Mouse (Mus musculus) midbrain, embryonic 15.5 days (tissue): ENCODE measurements at regions not wholly inside any gene's neighbourhood (a gene's known extent, or its start where the extent isn't known, plus 50 kb on each side); places are given as distances from the start of the nearest gene placed in this dataset.

Source experiments
- ATAC-seq: fragments of 200-750 bp; cut with Nextera tagmentation; replicated peaks from 2 replicates; pipeline ENCODE4 v1.8.0; 2017; ENCODE audit warnings: moderate TSS enrichment
- H3K27ac ChIP-seq: fragments of 300-500 bp; sonication (generic); 2 replicates; pipeline ENCODE4 v1.5.1; 2015; ENCODE audit warnings: mild to moderate bottlenecking, inconsistent platforms
- H3K27me3 ChIP-seq: fragments of 300-500 bp; sonication (generic); replicated peaks from 2 replicates; pipeline ENCODE4 v1.6.1; 2015; ENCODE audit warnings: inconsistent platforms
- H3K36me3 ChIP-seq: fragments of 300-500 bp; sonication (generic); replicated peaks from 2 replicates; pipeline ENCODE4 v1.6.1; 2015; ENCODE audit warnings: inconsistent platforms
- H3K4me1 ChIP-seq: fragments of 300-500 bp; sonication (generic); 2 replicates; pipeline ENCODE4 v1.6.1; 2015; ENCODE audit warnings: inconsistent platforms
- H3K4me2 ChIP-seq: fragments of 300-500 bp; sonication (generic); 2 replicates; pipeline ENCODE4 v1.6.1; 2015; ENCODE audit warnings: inconsistent platforms, mild to moderate bottlenecking, moderate library complexity
- H3K4me3 ChIP-seq: fragments of 300-500 bp; sonication (generic); 2 replicates; pipeline ENCODE4 v1.5.1; 2015; ENCODE audit warnings: mild to moderate bottlenecking, inconsistent platforms
- H3K9ac ChIP-seq: fragments of 300-500 bp; sonication (generic); 2 replicates; pipeline ENCODE4 v1.6.1; 2015; ENCODE audit warnings: mild to moderate bottlenecking, inconsistent platforms
- H3K9me3 ChIP-seq: fragments of 300-500 bp; sonication (generic); 2 replicates; pipeline ENCODE4 v1.6.1; 2016; ENCODE audit warnings: inconsistent platforms
- WGBS: fragments of 180-500 bp; shearing (Covaris S2); methylation state at CpG from one replicate; pipeline ENCODE4 v1.1.7; 2015; ENCODE audit warnings: mixed read lengths; 5-methylcytosine and 5-hydroxymethylcytosine counted together

DNA sequence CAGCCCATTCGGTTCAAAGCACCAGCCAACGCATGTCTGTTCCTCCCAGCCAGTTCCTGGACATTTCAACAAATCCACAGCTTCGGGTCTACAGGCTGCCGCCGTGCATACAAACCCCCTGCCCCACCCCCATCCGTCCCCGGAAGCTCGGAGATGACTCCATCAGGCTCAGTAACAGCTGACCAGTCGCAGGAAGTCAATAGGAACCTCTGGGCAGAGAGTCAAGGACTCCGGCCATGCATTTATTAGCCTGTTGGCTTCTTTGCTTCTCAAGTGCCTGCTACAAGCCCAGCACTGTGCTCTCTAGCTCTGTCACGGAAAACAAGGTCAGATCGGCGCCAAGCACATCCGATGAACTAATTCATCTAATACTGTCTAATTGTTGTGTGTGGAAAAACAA, 80.4 kb upstream of the Tmem132d start:
- no peaks in the 10 kb centered on the region for H3K36me3 ChIP-seq
- no peaks in the 10 kb centered on the region; the same call in 1 of the 2 replicates for H3K9me3 ChIP-seq
- no peak overlapping the region for H3K4me2 ChIP-seq
- WGBS, result 63% methylated on average over 14 of the region's 14 CpGs
- H3K4me1 ChIP-seq, result no peaks in the 10 kb centered on the region
- no peak overlapping the region for H3K4me3 ChIP-seq
- ATAC-seq, result 0 out of 2 replicates have a peak, but pooled peaks have one; percentile 20
- H3K27ac ChIP-seq, result no peak overlapping the region
- H3K9ac ChIP-seq, result no peak overlapping the region
- no peaks in the 10 kb centered on the region for H3K27me3 ChIP-seq

- ATAC-seq, result no peak
- Histone ChIP-seq H3K9me3 (no peaks in the 10 kb centered on the region; the same call in 1 of the 2 replicates), H3K27ac (no peak overlapping the region), H3K36me3 (no peaks in the 10 kb centered on the region), H3K9ac (no peak overlapping the region), H3K4me1 (no peaks in the 10 kb centered on the region), H3K27me3 (no peaks in the 10 kb centered on the region), H3K4me2 (no peak overlapping the region), H3K4me3 (no peak overlapping the region)
- WGBS, result 91% methylated on average over 9 of the region's 9 CpGs
Measured at GRCm38 (mm10) chr5:128512606-128513005, 79.7 kb upstream of the Tmem132d start.

DNA sequence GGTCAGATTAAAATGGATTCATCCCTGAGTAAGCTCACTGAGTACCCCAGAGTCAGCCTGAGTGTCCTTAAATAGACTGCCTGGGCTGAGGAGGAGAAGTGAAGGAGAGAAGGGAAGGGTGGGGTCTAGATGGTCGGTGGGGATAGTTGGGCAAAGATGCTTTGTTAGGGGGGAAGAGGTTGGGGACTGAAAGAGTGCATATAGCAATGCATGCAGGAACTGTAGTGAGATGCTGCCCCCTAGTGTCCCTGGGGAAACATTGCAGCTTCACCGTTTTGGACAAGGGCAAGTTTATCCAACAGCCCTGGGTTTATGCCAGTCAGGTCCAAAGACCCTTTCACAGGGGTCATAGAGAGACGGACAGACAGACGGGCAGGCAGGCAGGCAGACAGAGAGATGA, 71.6 kb upstream of the Tmem132d start:
- no peak for ATAC-seq
- 0 out of 2 replicates have a peak, but pooled peaks cover 3% of the 10 kb centered on the region for H3K27me3 ChIP-seq
- no peak overlapping the region for H3K9ac ChIP-seq
- H3K4me3 ChIP-seq, result no peak overlapping the region
- no peaks in the 10 kb centered on the region for H3K9me3 ChIP-seq
- no peaks in the 10 kb centered on the region for H3K4me1 ChIP-seq
- WGBS, result 3% methylated on average over 4 of the region's 4 CpGs
- no peaks in the 10 kb centered on the region for H3K36me3 ChIP-seq
- no peak overlapping the region for H3K4me2 ChIP-seq
- no peak overlapping the region for H3K27ac ChIP-seq

GRCm38 (mm10) chr5:128499488-128499887, 66.6 kb upstream of the Tmem132d start:
- Histone ChIP-seq H3K4me1 (no peaks in the 10 kb centered on the region), H3K27me3 (no peaks in the 10 kb centered on the region), H3K27ac (no peak overlapping the region), H3K9me3 (no peaks in the 10 kb centered on the region), H3K4me3 (no peak overlapping the region), H3K9ac (no peak overlapping the region), H3K4me2 (no peak overlapping the region), H3K36me3 (no peaks in the 10 kb centered on the region)
- WGBS, result 54% methylated on average over 9 of the region's 9 CpGs
- no peak for ATAC-seq

GRCm38 (mm10) chr5:128499033-128499432, 66.2 kb upstream of the Tmem132d start:
- H3K36me3 ChIP-seq, result no peaks in the 10 kb centered on the region
- no peaks in the 10 kb centered on the region for H3K27me3 ChIP-seq
- no peak overlapping the region for H3K27ac ChIP-seq
- H3K9me3 ChIP-seq, result no peaks in the 10 kb centered on the region
- no peaks in the 10 kb centered on the region for H3K4me1 ChIP-seq
- WGBS, result 48% methylated on average over 5 of the region's 5 CpGs
- no peak overlapping the region for H3K9ac ChIP-seq
- no peak for ATAC-seq
- no peak overlapping the region for H3K4me3 ChIP-seq
- no peak overlapping the region for H3K4me2 ChIP-seq

DNA sequence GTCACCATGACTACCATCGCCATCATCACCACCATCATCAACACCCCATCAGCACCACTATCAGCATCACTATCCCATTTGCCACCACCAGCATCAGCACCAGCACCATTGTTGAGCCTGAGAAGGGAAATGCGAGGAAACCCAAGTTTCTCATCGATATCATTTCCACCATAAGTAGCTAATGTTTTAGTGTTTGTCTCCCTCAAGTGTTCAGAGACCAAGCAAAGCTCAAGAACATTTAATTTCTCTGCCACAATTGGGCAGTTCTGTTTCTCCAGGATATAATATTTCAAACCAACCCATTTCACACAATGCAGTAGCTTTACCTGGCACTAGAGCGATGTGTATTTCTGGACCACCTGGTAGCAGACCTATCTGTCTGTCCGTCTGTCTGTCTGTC, 59.7 kb upstream of the Tmem132d start:
- Histone ChIP-seq H3K27ac (no peak overlapping the region), H3K4me3 (no peak overlapping the region), H3K9ac (no peak overlapping the region), H3K4me1 (no peaks in the 10 kb centered on the region), H3K9me3 (no peaks in the 10 kb centered on the region), H3K4me2 (no peak overlapping the region), H3K27me3 (no peaks in the 10 kb centered on the region), H3K36me3 (no peaks in the 10 kb centered on the region)
- WGBS, result 91% methylated on average over 5 of the region's 5 CpGs
- ATAC-seq, result no peak

GRCm38 (mm10) chr5:128491155-128491554, 58.3 kb upstream of the Tmem132d start:
- Histone ChIP-seq H3K9me3 (no peaks in the 10 kb centered on the region), H3K4me2 (no peak overlapping the region), H3K4me3 (no peak overlapping the region), H3K9ac (no peak overlapping the region), H3K27ac (no peak overlapping the region), H3K27me3 (no peaks in the 10 kb centered on the region), H3K36me3 (no peaks in the 10 kb centered on the region), H3K4me1 (no peaks in the 10 kb centered on the region)
- WGBS, result 31% methylated on average over 9 of the region's 9 CpGs
- no peak for ATAC-seq

DNA sequence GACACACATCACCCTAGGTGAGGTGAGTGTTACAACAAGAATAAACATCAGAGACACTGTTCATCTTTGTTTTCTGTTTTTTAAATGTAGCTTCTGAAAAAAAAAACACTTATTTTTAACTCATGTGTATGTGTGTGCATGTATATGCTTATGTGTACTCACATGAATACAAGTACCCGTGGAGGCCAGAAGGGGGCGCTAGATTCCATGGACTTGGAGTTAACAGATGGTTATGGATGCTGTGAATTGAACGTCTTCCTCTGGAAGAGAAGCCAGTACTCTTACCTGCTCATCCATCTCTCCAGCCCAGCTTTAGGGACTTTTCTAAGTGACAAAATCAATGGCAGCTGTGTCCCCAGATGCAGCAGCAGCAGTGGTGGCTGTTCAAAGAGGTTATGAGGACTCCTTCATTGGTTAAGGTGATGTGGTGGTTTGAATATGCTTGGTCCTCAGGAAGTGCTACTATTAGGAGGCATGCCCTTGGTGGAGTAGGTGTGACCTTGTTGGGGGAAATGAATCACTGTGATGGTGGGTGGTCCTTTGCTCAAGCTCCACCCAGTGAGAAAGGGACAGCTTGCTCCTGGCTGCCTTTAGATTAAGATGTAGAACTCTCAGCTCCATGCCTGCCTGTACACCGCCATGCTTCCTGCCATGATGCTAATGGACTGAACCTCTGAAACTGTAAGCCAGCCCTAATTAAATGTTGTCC, 56.1 kb upstream of the Tmem132d start:
- H3K4me3 ChIP-seq, result no peak overlapping the region
- no peak overlapping the region for H3K4me2 ChIP-seq
- H3K4me1 ChIP-seq, result 0 out of 2 replicates have a peak, but pooled peaks cover 4% of the 10 kb centered on the region

DNA sequence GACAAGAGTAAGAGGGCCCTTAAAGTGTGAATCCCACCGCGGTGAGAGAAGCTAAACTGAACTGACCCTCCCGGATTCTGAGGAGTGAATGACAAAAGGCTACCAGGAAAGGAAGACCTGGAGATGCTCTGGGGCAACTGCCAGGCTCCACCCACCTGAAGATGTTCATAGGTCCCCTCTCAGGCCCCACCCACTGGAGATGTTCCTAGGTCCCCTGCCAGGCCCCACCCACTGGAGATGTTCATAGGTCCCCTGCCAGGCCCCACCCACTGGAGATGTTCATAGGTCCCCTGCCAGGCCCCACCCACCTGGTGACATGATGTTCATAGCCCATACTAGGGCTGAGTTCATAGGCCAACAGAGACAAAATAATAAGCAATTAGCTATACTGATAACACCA, 54.5 kb upstream of the Tmem132d start:
- H3K4me1 ChIP-seq, result peaks cover 18% of the 10 kb centered on the region
- no peak overlapping the region for H3K27ac ChIP-seq
- ATAC-seq, result no peak
- no peak overlapping the region for H3K4me3 ChIP-seq
- H3K9ac ChIP-seq, result no peak overlapping the region
- WGBS, result 66% methylated on average over 3 of the region's 3 CpGs
- H3K36me3 ChIP-seq, result no peaks in the 10 kb centered on the region
- no peak overlapping the region for H3K4me2 ChIP-seq
- no peaks in the 10 kb centered on the region for H3K27me3 ChIP-seq
- H3K9me3 ChIP-seq, result no peaks in the 10 kb centered on the region

More for the DNA sequence above, 56.1 kb upstream of the Tmem132d start:
- no peak for ATAC-seq
- 82% methylated on average over 4 of the region's 4 CpGs for WGBS
- Histone ChIP-seq H3K36me3 (no peaks in the 10 kb centered on the region), H3K9ac (no peak overlapping the region), H3K27me3 (no peaks in the 10 kb centered on the region), H3K27ac (no peak overlapping the region), H3K9me3 (no peaks in the 10 kb centered on the region)

GRCm38 (mm10) chr5:128484116-128484515, 51.2 kb upstream of the Tmem132d start:
- Histone ChIP-seq H3K27ac (no peak overlapping the region), H3K9ac (no peak overlapping the region), H3K4me3 (no peak overlapping the region), H3K27me3 (no peaks in the 10 kb centered on the region), H3K9me3 (no peaks in the 10 kb centered on the region), H3K36me3 (no peaks in the 10 kb centered on the region), H3K4me2 (no peak overlapping the region), H3K4me1 (peaks cover 19% of the 10 kb centered on the region)
- no peak for ATAC-seq
- 20% methylated on average over 6 of the region's 6 CpGs for WGBS

GRCm38 (mm10) chr5:128483441-128483810, 50.5 kb upstream of the Tmem132d start:
- H3K9me3 ChIP-seq, result no peaks in the 10 kb centered on the region
- no peak overlapping the region for H3K9ac ChIP-seq
- no peak overlapping the region for H3K27ac ChIP-seq
- H3K4me2 ChIP-seq, result peak overlapping the region; percentile 50
- WGBS, result 3% methylated on average over 13 of the region's 13 CpGs
- peaks cover 19% of the 10 kb centered on the region for H3K4me1 ChIP-seq
- no peak for ATAC-seq
- peak overlapping the region; percentile 7; the same call in 1 of the 2 replicates for H3K4me3 ChIP-seq
- no peaks in the 10 kb centered on the region for H3K27me3 ChIP-seq
- H3K36me3 ChIP-seq, result no peaks in the 10 kb centered on the region

GRCm38 (mm10) chr5:128482617-128483440, 50.0 kb upstream of the Tmem132d start:
- Histone ChIP-seq H3K27me3 (no peaks in the 10 kb centered on the region), H3K36me3 (no peaks in the 10 kb centered on the region), H3K27ac (0 out of 2 replicates have a peak overlapping the region, but pooled peaks have one; percentile 28), H3K4me1 (peaks cover 19% of the 10 kb centered on the region), H3K9ac (no peak overlapping the region), H3K9me3 (no peaks in the 10 kb centered on the region), H3K4me3 (peak overlapping the region; percentile 26), H3K4me2 (peak overlapping the region; percentile 50)
- WGBS, result 2% methylated on average over 20 of the region's 20 CpGs
- ATAC-seq, result peak; percentile 45; the same call in 1 of the 2 replicates
